Mouse (Mus musculus) liver, adult 2 months (tissue): ENCODE measurements around the gene Tor1aip1. TPM values are rescaled to one million over a fixed set of nuclear protein-coding genes. Genes with fewer than 3 reads are reported as not detected.

ENCODE experiments used
- DNase-seq: peaks from one replicate; pipeline ENCODE4 v3.0.0-alpha.2; 2011; ENCODE audit warnings: low read depth, low spot score; ENCODE audit errors: extremely low read depth
- H3K27ac ChIP-seq: fragments of 200-500 bp; replicated peaks from 2 replicates; pipeline ENCODE4 v1.5.1; 2012; ENCODE audit warnings: low read depth, mild to moderate bottlenecking, control low read depth, inconsistent platforms, low read length; ENCODE audit not compliant: insufficient read depth
- H3K27me3 ChIP-seq: fragments of 200-500 bp; 2 replicates; pipeline ENCODE4 v1.6.1; 2012; ENCODE audit warnings: mild to moderate bottlenecking, moderate library complexity, low read length, inconsistent platforms; ENCODE audit not compliant: control insufficient read depth, insufficient read depth
- H3K36me3 ChIP-seq: fragments of 200-500 bp; 2 replicates; pipeline ENCODE4 v1.6.1; 2012; ENCODE audit warnings: low read length, inconsistent platforms; ENCODE audit not compliant: control insufficient read depth, insufficient read depth
- H3K4me1 ChIP-seq: fragments of 200-500 bp; 2 replicates; pipeline ENCODE4 v1.6.1; 2011; ENCODE audit warnings: low read length; ENCODE audit not compliant: control insufficient read depth, insufficient read depth
- H3K4me3 ChIP-seq: fragments of 200-500 bp; 2 replicates; pipeline ENCODE4 v1.5.1; 2011; ENCODE audit warnings: low read depth, mild to moderate bottlenecking, control low read depth, low read length, moderate library complexity; ENCODE audit not compliant: insufficient read depth
- H3K79me2 ChIP-seq: fragments of 200-500 bp; 2 replicates; pipeline ENCODE4 v1.6.1; 2012; ENCODE audit warnings: inconsistent platforms, mild to moderate bottlenecking, low read length, moderate library complexity; ENCODE audit not compliant: control insufficient read depth, insufficient read depth
- H3K9ac ChIP-seq: fragments of 200-500 bp; 2 replicates; pipeline ENCODE4 v1.6.1; 2012; ENCODE audit warnings: low read depth, mild to moderate bottlenecking, control low read depth, inconsistent platforms, low read length
- CTCF ChIP-seq: fragments of 200-500 bp; IDR thresholded peaks from 2 replicates; pipeline ENCODE4 v1.5.1; 2011; ENCODE audit warnings: low read depth, low read length, control low read depth
- POLR2A ChIP-seq: fragments of 200-500 bp; IDR thresholded peaks from 2 replicates; pipeline ENCODE4 v1.6.1; 2011; ENCODE audit warnings: low read length, control low read depth; ENCODE audit not compliant: insufficient read depth; ENCODE audit errors: extremely low read depth
- WGBS: fragments of 180-500 bp; shearing (Covaris S2); methylation state at CpG from one replicate; pipeline ENCODE4 v1.1.7; 2018; 5-methylcytosine and 5-hydroxymethylcytosine counted together
- polyA plus RNA-seq: library from polyadenylated mRNA; depleted of rRNA; stranded (reverse); fragments of >200 nt; gene quantifications from 2 replicates; pipeline ENCODE4 v1.2.3, GENCODE M21; 2012
- total RNA-seq: library from RNA; depleted of rRNA; stranded (reverse); fragments of >200 nt; gene quantifications from 2 replicates; pipeline ENCODE4 v1.2.3, GENCODE M21; 2014

The Tor1aip1 gene
- total and polyA plus RNA-seq, 2 experiments = 25.7 to 26.4 TPM

DNA sequence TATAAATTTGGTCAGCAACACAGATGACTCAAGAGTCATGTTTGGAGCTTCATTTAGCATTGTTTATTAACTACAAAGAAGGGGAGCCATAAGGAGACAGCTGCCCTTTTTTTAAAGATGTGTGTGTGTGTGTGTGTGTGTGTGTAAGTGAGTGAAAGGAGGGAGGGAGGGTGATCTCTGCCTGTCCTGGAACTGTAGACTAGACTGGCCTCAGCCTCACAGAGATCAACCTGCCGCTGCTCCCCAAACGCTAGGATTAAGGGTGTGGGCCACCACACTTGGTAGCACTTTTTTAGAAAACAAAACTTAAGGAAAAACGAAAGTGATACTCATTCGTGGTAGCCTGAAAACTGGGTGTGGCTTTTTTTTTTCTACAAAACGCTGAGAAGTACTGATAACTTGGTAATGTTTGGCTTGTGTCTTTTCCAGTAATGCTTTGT, 884 bp upstream of the Tor1aip1 start:
- no peaks in the 10 kb centered on the region for H3K27me3 ChIP-seq
- WGBS = 0% methylated on average over 5 of the region's 5 CpGs
- H3K27ac ChIP-seq = peak overlapping the region; percentile 95
- peak overlapping the region; percentile 89 for H3K4me3 ChIP-seq
- peaks cover 18% of the 10 kb centered on the region for H3K36me3 ChIP-seq
- H3K9ac ChIP-seq = peak overlapping the region; percentile 79
- DNase-seq = peak; percentile 80
- H3K4me1 ChIP-seq = peaks cover 8% of the 10 kb centered on the region; the same call in 1 of the 2 replicates
- TF ChIP-seq CTCF (no peak), POLR2A (no peak)
- H3K79me2 ChIP-seq = peaks cover 12% of the 10 kb centered on the region; the same call in 1 of the 2 replicates

DNA sequence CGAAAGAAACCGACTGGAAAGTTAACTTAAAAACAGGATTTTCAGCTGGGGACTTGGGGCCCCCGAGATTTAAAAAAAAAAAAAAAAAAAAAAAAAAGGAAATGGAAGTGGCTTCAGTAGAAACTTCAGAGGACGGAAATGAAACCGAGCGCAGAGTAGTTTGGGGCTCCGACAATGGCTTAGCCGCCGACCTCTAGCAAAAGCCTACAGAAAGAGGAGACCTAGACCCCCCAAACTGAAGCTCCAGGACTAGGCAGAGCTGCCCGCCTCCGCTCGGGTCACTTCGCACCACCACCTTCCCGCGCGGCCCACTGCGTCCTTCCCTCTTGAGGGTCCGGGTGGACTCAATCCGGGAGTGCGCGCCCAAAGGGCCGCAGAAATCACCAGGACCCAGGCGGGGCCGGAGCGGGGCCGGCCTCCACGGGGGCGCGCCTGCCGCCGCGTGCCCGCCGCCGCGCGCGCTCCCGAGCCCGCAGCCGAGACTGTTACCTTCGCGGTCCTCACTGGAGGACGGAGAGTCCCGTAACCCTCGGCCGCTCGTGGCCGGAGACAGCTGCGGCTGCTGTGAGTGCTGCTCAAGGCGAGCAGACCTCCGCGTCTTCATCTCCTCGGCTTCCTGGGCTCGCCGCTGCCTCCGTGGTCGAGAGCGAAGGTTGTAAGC, 881 bp downstream of the Tor1aip1 start, which contains the start of gene Tor1aip2:
TSS of gene Tor1aip2 (plus strand) at position 135 of the 661 bp plus-strand sequence.
- H3K27me3 ChIP-seq = no peaks in the 10 kb centered on the region
- peak within 1 kb of the TSS; percentile 92 for H3K9ac ChIP-seq
- no peak for DNase-seq
- WGBS = under 1% methylated on average over 59 of the region's 59 CpGs
- H3K79me2 ChIP-seq = peaks cover 10% of the 10 kb centered on the region; the same call in 1 of the 2 replicates
- peak within 1 kb of the TSS; percentile 89 for H3K4me3 ChIP-seq
- peaks cover 27% of the 10 kb centered on the region for H3K36me3 ChIP-seq
- peak within 1 kb of the TSS; percentile 97 for H3K27ac ChIP-seq
- TF ChIP-seq CTCF (no peak), POLR2A (peak; percentile 50; the same call in 1 of the 2 replicates)
- H3K4me1 ChIP-seq = peaks cover 5% of the 10 kb centered on the region; the same call in 1 of the 2 replicates

DNA sequence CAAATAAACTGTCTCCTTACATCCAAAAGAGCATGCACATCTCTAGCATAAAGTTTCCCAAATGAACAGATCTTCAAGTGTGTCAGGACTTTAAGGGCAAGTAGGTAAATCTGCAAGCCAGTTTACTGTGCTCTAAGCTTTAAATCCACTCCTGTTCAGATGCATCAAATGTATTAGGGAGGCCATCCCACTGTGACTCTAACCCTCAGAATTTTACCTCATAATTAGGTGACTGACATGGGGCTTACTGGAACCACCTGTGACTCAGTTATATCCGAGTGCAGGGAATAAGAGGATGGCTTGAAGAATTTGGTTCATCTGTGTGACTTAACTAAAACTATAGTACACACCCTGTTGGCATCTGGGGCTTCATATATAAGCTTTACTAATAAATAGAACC, 1.6 kb downstream of the Tor1aip1 start:
- Histone ChIP-seq H3K27ac (no peak overlapping the region), H3K9ac (no peak overlapping the region), H3K79me2 (peaks cover 10% of the 10 kb centered on the region; the same call in 1 of the 2 replicates), H3K36me3 (peaks cover 33% of the 10 kb centered on the region), H3K4me1 (peaks cover 5% of the 10 kb centered on the region; the same call in 1 of the 2 replicates), H3K27me3 (no peaks in the 10 kb centered on the region), H3K4me3 (peak overlapping the region; percentile 39; the same call in 1 of the 2 replicates)
- TF ChIP-seq POLR2A (no peak), CTCF (no peak)
- DNase-seq = no peak
- WGBS = 28% methylated on average over 1 of the region's 1 CpGs

DNA sequence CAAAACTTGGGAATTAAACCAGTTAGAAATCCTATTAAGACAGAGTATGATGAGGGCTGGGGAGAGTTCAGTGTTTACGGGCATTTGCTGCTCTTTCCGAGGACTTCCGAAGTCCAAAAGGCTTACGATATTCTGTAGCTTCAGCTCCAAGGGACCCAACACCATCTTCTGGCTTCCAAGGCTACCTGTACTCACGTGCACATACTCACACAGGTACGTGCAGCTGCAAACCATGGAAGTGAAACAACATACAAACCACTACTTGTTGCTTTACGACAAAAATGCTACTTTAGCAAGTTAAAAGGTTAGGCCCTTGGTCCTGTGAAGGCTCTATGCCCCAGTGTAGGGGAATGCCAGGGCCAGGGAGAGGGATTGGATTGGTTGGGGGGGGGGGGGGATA, 2.4 kb downstream of the Tor1aip1 start:
- Histone ChIP-seq H3K27me3 (no peaks in the 10 kb centered on the region), H3K4me3 (no peak overlapping the region), H3K36me3 (peaks cover 39% of the 10 kb centered on the region), H3K9ac (no peak overlapping the region), H3K79me2 (peaks cover 5% of the 10 kb centered on the region; the same call in 1 of the 2 replicates), H3K4me1 (peaks cover 5% of the 10 kb centered on the region; the same call in 1 of the 2 replicates), H3K27ac (no peak overlapping the region)
- TF ChIP-seq CTCF (no peak), POLR2A (no peak)
- no peak for DNase-seq
- WGBS = 95% methylated on average over 7 of the region's 7 CpGs

DNA sequence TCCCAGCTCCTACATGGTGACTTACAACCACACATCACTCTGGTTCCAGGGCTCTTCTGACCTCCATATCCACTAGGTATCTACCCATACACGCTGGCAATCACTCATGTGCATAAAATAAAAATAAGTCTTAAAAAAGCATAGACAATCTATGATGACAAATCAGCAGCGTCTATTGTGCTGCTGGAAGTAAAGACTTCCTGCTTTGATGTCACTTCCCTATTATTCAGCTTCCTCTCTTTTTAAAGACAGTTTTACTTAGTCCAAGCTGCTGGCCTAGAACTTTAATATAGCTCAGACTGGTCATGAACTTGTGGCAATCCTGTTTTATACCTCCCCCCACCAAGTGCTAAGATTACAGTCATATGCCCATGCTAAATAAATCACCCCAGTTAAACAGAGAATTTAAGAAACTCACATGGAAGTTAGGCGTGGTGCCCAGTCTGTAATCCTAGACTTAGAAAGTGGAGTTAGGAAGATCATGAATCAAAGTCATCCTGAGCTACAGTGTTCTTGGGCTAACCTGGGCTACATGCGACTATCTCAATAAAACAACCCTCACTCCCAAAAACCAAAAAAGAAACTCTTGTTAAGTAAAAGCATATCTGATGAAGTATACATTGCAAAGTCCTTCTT, 7.8 kb downstream of the Tor1aip1 start:
- H3K79me2 ChIP-seq = peaks cover 9% of the 10 kb centered on the region; the same call in 1 of the 2 replicates
- H3K36me3 ChIP-seq = peaks cover 62% of the 10 kb centered on the region
- WGBS = 82% methylated on average over 4 of the region's 4 CpGs
- no peaks in the 10 kb centered on the region for H3K4me1 ChIP-seq
- no peak for DNase-seq
- H3K27ac ChIP-seq = 0 out of 2 replicates have a peak overlapping the region, but pooled peaks have one; percentile 10
- no peak overlapping the region for H3K4me3 ChIP-seq
- H3K27me3 ChIP-seq = no peaks in the 10 kb centered on the region
- H3K9ac ChIP-seq = no peak overlapping the region
- TF ChIP-seq POLR2A (no peak), CTCF (no peak)
